Mouse (Mus musculus): ENCODE measurements at regions not wholly inside any gene's neighbourhood (a gene's known extent, or its start where the extent isn't known, plus 50 kb on each side); places are given as distances from the start of the nearest gene placed in this dataset.

- TF ChIP-seq CTCF (IDR thresholded peaks at IDR 0.05; ENCODE audit: control insufficient read depth, insufficient read depth, low read length) (no peak), POLR2A (IDR thresholded peaks at IDR 0.05; ENCODE audit: borderline replicate concordance, control insufficient read depth, low read depth, low read length) (no peak)
Observed at GRCm38 (mm10) chr1:183513876-183514275, 95.9 kb downstream of the Hhipl2 start.
